Mouse (Mus musculus): ENCODE measurements around the gene Borcs6. TPM values are rescaled to one million over a fixed set of nuclear protein-coding genes. Genes with fewer than 3 reads are reported as not detected.
"Not testable (repeated sequence)": the region's sequence is repeated elsewhere in the genome, so short reads cannot be mapped to it uniquely, and the experiment has no call there.

Gene Borcs6
- polyA plus RNA-seq, 1 experiment from 2014 or later, result 9.5 TPM

DNA sequence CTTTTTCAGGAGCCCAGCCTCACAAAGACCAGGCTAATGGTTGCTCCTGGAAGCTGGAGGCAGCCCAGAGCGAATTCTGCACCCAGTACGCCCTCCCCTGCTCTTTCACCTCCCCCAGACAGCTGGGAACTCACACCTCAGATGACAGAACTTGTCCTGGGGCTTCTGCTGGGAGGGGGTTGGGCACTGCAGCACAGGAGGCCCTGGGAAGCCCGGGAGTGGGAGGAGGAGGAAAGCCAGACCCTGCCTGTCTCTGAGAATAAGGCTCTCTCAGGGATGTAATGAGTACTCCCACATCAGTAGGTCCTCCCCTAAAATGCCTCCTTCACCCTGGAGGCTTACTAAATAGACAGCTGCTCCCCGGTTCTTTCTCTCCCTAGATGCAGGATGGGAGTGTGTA is 27.6 kb downstream of the Borcs6 start:
- 30% methylated on average over 4 of the region's 4 CpGs for WGBS
- H3K9ac ChIP-seq, result no peak overlapping the region

DNA sequence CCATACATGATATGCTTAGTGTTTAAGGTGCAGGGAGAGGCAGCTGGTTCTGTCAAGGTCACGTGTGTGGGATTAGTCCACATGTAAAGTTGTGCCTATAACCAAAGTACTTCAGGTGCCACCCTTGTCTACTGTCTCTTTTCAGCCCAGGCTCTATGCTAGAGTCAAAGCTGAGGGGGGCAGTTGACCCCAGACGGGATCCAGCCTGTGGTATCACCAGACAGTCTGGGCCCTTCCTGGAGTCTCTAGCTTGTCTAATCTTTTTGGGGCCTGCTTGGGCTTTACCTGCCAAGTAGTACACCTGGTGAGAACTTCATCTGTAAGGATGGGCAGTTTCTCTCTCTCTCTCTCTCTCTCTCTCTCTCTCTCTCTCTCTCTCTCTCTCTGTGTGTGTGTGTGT is 28.1 kb downstream of the Borcs6 start:
- H3K4me2 ChIP-seq (replicated peaks), result peak overlapping the region; percentile 97
- peak overlapping the region; percentile 100; the same call in 1 of the 2 replicates for H3K9ac ChIP-seq
- H3K27me3 ChIP-seq, result no peaks in the 10 kb centered on the region
- ATAC-seq (ENCODE audit: low FRiP score, low read depth), result no peak
- peak overlapping the region; percentile 95; the same call in 1 of the 2 replicates for H3K4me3 ChIP-seq
- 64% methylated on average over 2 of the region's 2 CpGs for WGBS
- peak overlapping the region; percentile 67; the same call in 1 of the 2 replicates for H3K27ac ChIP-seq
- H3K4me1 ChIP-seq, result peaks cover 34% of the 10 kb centered on the region
- H3K9me3 ChIP-seq, result no peaks in the 10 kb centered on the region
- peaks cover 30% of the 10 kb centered on the region for H3K36me3 ChIP-seq

More for the DNA sequence above, 27.6 kb downstream of the Borcs6 start:
- Histone ChIP-seq H3K9me3 (no peaks in the 10 kb centered on the region), H3K4me1 (peaks cover 34% of the 10 kb centered on the region), H3K4me2 (replicated peaks) (no peak overlapping the region), H3K27ac (peak overlapping the region; percentile 67; the same call in 1 of the 2 replicates), H3K4me3 (no peak overlapping the region), H3K36me3 (peaks cover 27% of the 10 kb centered on the region), H3K27me3 (no peaks in the 10 kb centered on the region)
- no peak for ATAC-seq (ENCODE audit: low FRiP score, low read depth)

DNA sequence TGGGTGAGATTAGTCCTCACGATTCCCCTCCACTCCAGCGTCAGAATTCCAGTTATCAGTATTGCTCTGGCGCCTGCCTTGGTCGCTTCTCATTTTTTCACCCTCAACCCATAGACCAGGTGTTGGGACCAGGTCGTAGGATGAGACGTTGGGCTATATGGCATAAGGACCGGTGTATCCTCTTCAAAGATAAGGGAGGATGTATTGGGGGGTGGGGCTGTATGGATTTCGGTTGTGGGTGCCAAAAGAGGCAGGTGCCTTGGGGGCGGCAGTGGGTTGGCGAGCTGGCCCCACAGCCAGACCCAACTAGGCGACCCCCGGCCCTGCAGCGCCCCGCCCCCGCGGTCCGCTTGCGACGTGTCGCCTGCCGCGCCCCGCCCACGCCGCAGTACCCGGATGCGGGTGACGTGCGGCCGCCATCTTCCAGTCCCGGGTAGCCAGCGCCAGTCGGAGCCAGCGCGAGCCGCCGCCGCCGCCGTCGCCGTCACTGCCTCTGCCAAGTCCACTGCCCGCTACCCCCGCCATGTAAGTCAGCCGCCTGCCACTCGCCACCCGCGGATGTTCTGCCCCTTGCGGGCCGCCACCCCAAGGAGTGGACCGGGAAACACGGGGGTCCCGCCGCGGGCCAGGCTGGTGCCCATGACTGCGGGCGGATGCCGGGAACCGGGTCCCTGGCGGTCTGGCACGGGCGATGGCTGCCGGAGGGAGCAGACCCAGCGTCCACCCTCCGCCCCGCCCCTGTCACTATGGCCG is 28.8 kb downstream of the Borcs6 start, which contains the start of gene Vamp2:
TSS of gene Vamp2 (plus strand) at position 388 of the 753 bp plus-strand sequence.
- H3K9ac ChIP-seq, result peak within 1 kb of the TSS; percentile 100
- peak; percentile 87 for ATAC-seq (ENCODE audit: low FRiP score, low read depth)
- H3K36me3 ChIP-seq, result peaks cover 34% of the 10 kb centered on the region
- under 1% methylated on average over 67 of the region's 67 CpGs for WGBS
- peak within 1 kb of the TSS; percentile 95 for H3K4me3 ChIP-seq
- H3K27ac ChIP-seq, result peak within 1 kb of the TSS; percentile 87
- peak within 1 kb of the TSS; percentile 97 for H3K4me2 ChIP-seq (replicated peaks)
- H3K27me3 ChIP-seq, result no peaks in the 10 kb centered on the region
- H3K9me3 ChIP-seq, result no peaks in the 10 kb centered on the region
- peaks cover 34% of the 10 kb centered on the region for H3K4me1 ChIP-seq

DNA sequence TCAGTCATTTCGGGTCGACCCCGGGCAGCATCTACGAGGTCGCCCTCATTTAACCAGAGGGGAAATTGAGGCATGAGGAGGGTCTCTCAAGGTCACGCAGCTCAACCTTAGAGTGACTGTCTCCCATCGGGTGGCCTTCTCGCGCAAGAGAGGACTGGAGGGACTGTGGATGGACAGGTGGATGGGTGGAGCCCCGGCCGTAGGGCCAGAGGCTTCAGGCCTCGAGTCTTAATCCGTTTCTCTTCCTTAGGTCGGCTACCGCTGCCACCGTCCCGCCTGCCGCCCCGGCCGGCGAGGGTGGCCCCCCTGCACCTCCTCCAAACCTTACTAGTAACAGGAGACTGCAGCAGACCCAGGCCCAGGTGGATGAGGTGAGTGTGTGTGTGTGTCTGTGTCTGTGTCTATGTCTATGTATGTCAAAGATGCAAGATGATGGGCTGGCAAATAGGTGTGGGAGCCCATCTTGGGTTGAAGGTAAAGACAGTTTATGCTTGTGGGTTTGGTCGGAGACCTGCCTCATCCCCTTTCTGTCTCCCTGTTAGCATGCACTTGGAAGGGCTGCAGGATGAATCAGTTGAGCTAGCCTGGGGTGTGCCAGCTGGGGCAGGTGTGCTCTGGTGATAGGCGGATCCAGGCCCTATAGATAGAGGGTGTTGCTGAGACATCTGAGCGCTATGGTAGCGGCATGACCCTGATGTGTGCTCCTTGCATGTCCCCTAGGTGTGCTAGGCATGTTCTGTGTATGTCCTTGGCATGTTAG is 29.5 kb downstream of the Borcs6 start:
- Histone ChIP-seq H3K27me3 (no peaks in the 10 kb centered on the region), H3K27ac (peak overlapping the region; percentile 87; the same call in 1 of the 2 replicates), H3K4me1 (peaks cover 34% of the 10 kb centered on the region), H3K9me3 (no peaks in the 10 kb centered on the region), H3K4me3 (peak overlapping the region; percentile 95), H3K4me2 (replicated peaks) (peak overlapping the region; percentile 97), H3K36me3 (peaks cover 34% of the 10 kb centered on the region), H3K9ac (peak overlapping the region; percentile 100)
- ATAC-seq (ENCODE audit: low FRiP score, low read depth), result peak; percentile 19; the same call in 1 of the 2 replicates
- WGBS, result 12% methylated on average over 25 of the region's 25 CpGs

GRCm38 (mm10) chr11:69089616-69090290 is 30.2 kb downstream of the Borcs6 start:
- H3K9me3 ChIP-seq, result no peaks in the 10 kb centered on the region
- WGBS, result 83% methylated on average over 12 of the region's 12 CpGs
- H3K36me3 ChIP-seq, result peaks cover 34% of the 10 kb centered on the region
- H3K4me2 ChIP-seq (replicated peaks), result peak overlapping the region; percentile 97
- no peak for ATAC-seq (ENCODE audit: low FRiP score, low read depth)
- H3K27ac ChIP-seq, result no peak overlapping the region
- peaks cover 38% of the 10 kb centered on the region for H3K4me1 ChIP-seq
- peak overlapping the region; percentile 100 for H3K9ac ChIP-seq
- H3K4me3 ChIP-seq, result peak overlapping the region; percentile 95
- H3K27me3 ChIP-seq, result no peaks in the 10 kb centered on the region

GRCm38 (mm10) chr11:69090367-69090766 is 30.9 kb downstream of the Borcs6 start:
- Histone ChIP-seq H3K9me3 (no peaks in the 10 kb centered on the region), H3K4me2 (replicated peaks) (peak overlapping the region; percentile 97), H3K27me3 (no peaks in the 10 kb centered on the region), H3K27ac (no peak overlapping the region), H3K4me1 (peaks cover 38% of the 10 kb centered on the region), H3K36me3 (peaks cover 34% of the 10 kb centered on the region), H3K9ac (peak overlapping the region; percentile 43; the same call in 1 of the 2 replicates), H3K4me3 (peak overlapping the region; percentile 95)
- WGBS, result 59% methylated on average over 6 of the region's 6 CpGs
- no peak for ATAC-seq (ENCODE audit: low FRiP score, low read depth)

GRCm38 (mm10) chr11:69091566-69092385 is 32.3 kb downstream of the Borcs6 start:
- ATAC-seq (ENCODE audit: low FRiP score, low read depth), result no peak
- no peaks in the 10 kb centered on the region for H3K9me3 ChIP-seq
- no peak overlapping the region for H3K4me3 ChIP-seq
- peaks cover 34% of the 10 kb centered on the region for H3K36me3 ChIP-seq
- no peaks in the 10 kb centered on the region for H3K27me3 ChIP-seq
- 0 out of 2 replicates have a peak overlapping the region, but pooled peaks have one; percentile 3 for H3K27ac ChIP-seq
- peaks cover 52% of the 10 kb centered on the region for H3K4me1 ChIP-seq
- peak overlapping the region; percentile 31; the same call in 1 of the 2 replicates for H3K9ac ChIP-seq
- no peak overlapping the region for H3K4me2 ChIP-seq (replicated peaks)
- WGBS, result 66% methylated on average over 7 of the region's 7 CpGs

DNA sequence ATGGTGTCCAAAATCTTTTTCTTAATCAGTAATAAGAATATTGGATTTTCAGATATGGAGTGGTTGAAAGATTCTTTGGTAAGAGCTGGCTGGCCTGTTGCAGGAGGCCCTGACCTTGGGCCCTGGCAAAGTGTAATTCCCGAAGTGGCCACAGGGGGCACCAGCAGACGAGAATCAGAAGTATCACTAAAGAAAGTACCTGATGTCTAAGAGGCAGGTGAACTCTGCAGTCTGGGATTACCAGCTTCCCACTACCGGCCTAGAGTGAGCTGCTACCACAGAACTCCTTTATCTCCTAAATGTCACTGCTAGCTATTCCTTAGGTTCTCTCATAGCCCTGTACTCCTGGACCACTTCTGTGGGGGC is 32.9 kb downstream of the Borcs6 start:
- no peaks in the 10 kb centered on the region for H3K27me3 ChIP-seq
- H3K27ac ChIP-seq, result no peak overlapping the region
- no peak overlapping the region for H3K9ac ChIP-seq
- WGBS, result 6% methylated on average over 3 of the region's 3 CpGs
- H3K4me2 ChIP-seq (replicated peaks), result no peak overlapping the region
- H3K36me3 ChIP-seq, result peaks cover 34% of the 10 kb centered on the region
- H3K4me1 ChIP-seq, result peaks cover 51% of the 10 kb centered on the region
- H3K4me3 ChIP-seq, result no peak overlapping the region
- ATAC-seq (ENCODE audit: low FRiP score, low read depth), result no peak
- H3K9me3 ChIP-seq, result no peaks in the 10 kb centered on the region

DNA sequence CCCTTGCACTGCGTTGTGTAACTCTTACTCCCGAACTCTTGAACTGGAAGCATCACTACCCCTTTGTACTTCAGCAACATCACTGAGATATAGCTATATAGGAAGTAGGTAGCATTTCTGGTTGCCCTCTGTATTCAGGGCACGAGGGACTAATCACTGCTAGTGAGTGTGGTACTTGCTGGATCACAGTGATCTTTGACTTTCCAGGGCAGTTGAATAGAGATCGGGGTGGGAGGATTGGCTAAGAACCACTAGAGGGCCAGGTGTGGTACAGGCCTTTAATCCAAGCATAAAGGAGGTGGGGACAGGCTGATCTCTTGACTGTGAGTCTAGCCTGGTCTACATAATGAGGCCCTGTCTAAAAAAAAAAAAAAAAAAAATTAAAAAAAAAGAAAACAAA is 33.4 kb downstream of the Borcs6 start:
- H3K4me1 ChIP-seq, result peaks cover 51% of the 10 kb centered on the region
- 90% methylated on average over 4 of the region's 4 CpGs for WGBS
- H3K9me3 ChIP-seq, result no peaks in the 10 kb centered on the region
- H3K4me3 ChIP-seq, result no peak overlapping the region
- no peak overlapping the region for H3K9ac ChIP-seq
- no peak overlapping the region for H3K4me2 ChIP-seq (replicated peaks)
- H3K36me3 ChIP-seq, result peaks cover 34% of the 10 kb centered on the region
- ATAC-seq (ENCODE audit: low FRiP score, low read depth), result no peak
- no peak overlapping the region for H3K27ac ChIP-seq
- no peaks in the 10 kb centered on the region for H3K27me3 ChIP-seq

GRCm38 (mm10) chr11:69093856-69094255 is 34.3 kb downstream of the Borcs6 start:
- not testable (repeated sequence) for H3K9ac ChIP-seq; H3K9me3 ChIP-seq; H3K27me3 ChIP-seq; H3K4me2 ChIP-seq (replicated peaks); H3K4me3 ChIP-seq; ATAC-seq (ENCODE audit: low FRiP score, low read depth)
- Histone ChIP-seq H3K27ac (0 out of 2 replicates have a peak overlapping the region, but pooled peaks have one; percentile 77), H3K4me1 (peaks cover 58% of the 10 kb centered on the region), H3K36me3 (peaks cover 34% of the 10 kb centered on the region)
- 89% methylated on average over 7 of the region's 7 CpGs for WGBS

Measured in limb, embryonic 13.5 days (tissue).